10 mouse cellular contexts compared by ENCODE assay signal in genomic region chr5:90467245-90467644, GRCm38 (mm10). TPM values are rescaled to one million over a fixed set of nuclear protein-coding genes. Genes with fewer than 3 reads are reported as not detected.
DNase-seq lines count a peak whose midpoint lies in the region; ATAC-seq lines count a peak whose summit lies in the region.
"Had no signal": no experiment of that assay in that cellular context is flagged by ENCODE, and none has a peak within 500 bp of the region (broad histone marks: within the 10 kb centered on the region; RNA-seq: fewer than 3 reads in every experiment).

No protein-coding gene starts in this region.

- peak; percentile 37 for DNase-seq in adrenal gland, postnatal 14 days
- no peak for DNase-seq in adrenal gland, postnatal 4 days (ENCODE audit: low spot score in 2 of 2)
- peak; percentile 84 for DNase-seq in midbrain, embryonic 11.5 days (ENCODE audit: low spot score, missing footprints)
- DNase-seq in kidney, postnatal 10 days: peak; percentile 56
- no peak for DNase-seq in thymus, postnatal 0 days (ENCODE audit: low spot score)
- no peak for DNase-seq in thymus, adult 18-20 months
- DNase-seq: cerebellum, adult 8-10 months; liver, embryonic 13.5 days had no signal

- no peaks in the 10 kb centered on the region for H3K9me3 ChIP-seq in midbrain, embryonic 11.5 days (ENCODE audit: control insufficient read depth, low read length)
- H3K9me3 ChIP-seq in midbrain, embryonic 13.5 days: no peaks in the 10 kb centered on the region
- no peaks in the 10 kb centered on the region for H3K9me3 ChIP-seq in neural tube, embryonic 13.5 days
- H3K9me3 ChIP-seq: liver, embryonic 13.5 days had no signal

- no peak overlapping the region for H3K4me3 ChIP-seq in midbrain, embryonic 11.5 days (ENCODE audit: low read depth, low read length)
- H3K4me3 ChIP-seq in midbrain, embryonic 13.5 days (replicated peaks): no peak overlapping the region
- H3K4me3 ChIP-seq in neural tube, embryonic 13.5 days: no peak overlapping the region
- H3K4me3 ChIP-seq: liver, embryonic 13.5 days had no signal

- no peak overlapping the region for H3K9ac ChIP-seq in midbrain, embryonic 11.5 days (ENCODE audit: low read length)
- H3K9ac ChIP-seq in midbrain, embryonic 13.5 days (replicated peaks): no peak overlapping the region
- H3K9ac ChIP-seq in neural tube, embryonic 13.5 days: no peak overlapping the region
- H3K9ac ChIP-seq: liver, embryonic 13.5 days had no signal

- H3K27me3 ChIP-seq in midbrain, embryonic 11.5 days (ENCODE audit: control insufficient read depth, insufficient read depth, low read length): no peaks in the 10 kb centered on the region
- H3K27me3 ChIP-seq in midbrain, embryonic 13.5 days: no peaks in the 10 kb centered on the region
- peaks cover 5% of the 10 kb centered on the region; the same call in 1 of the 2 replicates for H3K27me3 ChIP-seq in neural tube, embryonic 13.5 days
- H3K27me3 ChIP-seq: liver, embryonic 13.5 days had no signal

- no peak overlapping the region for H3K27ac ChIP-seq in midbrain, embryonic 11.5 days (ENCODE audit: low read depth, low read length)
- H3K27ac ChIP-seq in midbrain, embryonic 13.5 days: no peak overlapping the region
- H3K27ac ChIP-seq in neural tube, embryonic 13.5 days (replicated peaks): no peak overlapping the region
- H3K27ac ChIP-seq: liver, embryonic 13.5 days had no signal

- H3K4me2 ChIP-seq in midbrain, embryonic 11.5 days: no peak overlapping the region
- H3K4me2 ChIP-seq in midbrain, embryonic 13.5 days (replicated peaks): no peak overlapping the region
- no peak overlapping the region for H3K4me2 ChIP-seq in neural tube, embryonic 13.5 days
- H3K4me2 ChIP-seq: liver, embryonic 13.5 days had no signal

- H3K36me3 ChIP-seq in midbrain, embryonic 11.5 days (ENCODE audit: control insufficient read depth, insufficient read depth, low read length): no peaks in the 10 kb centered on the region
- H3K36me3 ChIP-seq in midbrain, embryonic 13.5 days: no peaks in the 10 kb centered on the region
- H3K36me3 ChIP-seq in neural tube, embryonic 13.5 days: no peaks in the 10 kb centered on the region
- H3K36me3 ChIP-seq: liver, embryonic 13.5 days had no signal

- 27% methylated on average over 6 of the region's 6 CpGs for WGBS in midbrain, embryonic 11.5 days
- 14% methylated on average over 6 of the region's 6 CpGs for WGBS in midbrain, embryonic 13.5 days
- WGBS in neural tube, embryonic 13.5 days: 11% methylated on average over 6 of the region's 6 CpGs

- peaks cover 2% of the 10 kb centered on the region; the same call in 1 of the 2 replicates for H3K4me1 ChIP-seq in midbrain, embryonic 11.5 days (ENCODE audit: control insufficient read depth, insufficient read depth, low read length)
- no peaks in the 10 kb centered on the region for H3K4me1 ChIP-seq in midbrain, embryonic 13.5 days (replicated peaks)
- peaks cover 3% of the 10 kb centered on the region; the same call in 1 of the 2 replicates for H3K4me1 ChIP-seq in neural tube, embryonic 13.5 days (replicated peaks)
- H3K4me1 ChIP-seq: liver, embryonic 13.5 days had no signal

- peak; percentile 58; the same call in 1 of the 2 replicates for ATAC-seq in midbrain, embryonic 11.5 days (ENCODE audit: low FRiP score)
- no peak for ATAC-seq in midbrain, embryonic 13.5 days
- peak; percentile 47; the same call in 1 of the 2 replicates for ATAC-seq in neural tube, embryonic 13.5 days (ENCODE audit: low read depth)

RNA-seq across cellular contexts. Expression of gene Alb, which starts 6.5 kb away (rescaled TPM):
- total RNA-seq in adrenal gland, postnatal 14 days (2021): 648 and 11,382 TPM in 2 replicates
- 1,000 to 10,000 TPM in 1 of 2 experiments, 100 to 1,000 TPM in 1; 169 to 6,544 TPM for total RNA-seq in adrenal gland, postnatal 4 days (2021)
- polyA plus RNA-seq in midbrain, embryonic 11.5 days (2014; fragmentation: Nextera tagmentation; extraction: Ambion mirVana): not detected in 2 replicates
- 0.62 TPM in 1 of 2 replicates, not detected in the other for polyA plus RNA-seq in midbrain, embryonic 13.5 days (2015; fragmentation: Nextera tagmentation; extraction: Ambion mirVana)
- 0.56 and 1.1 TPM in 2 replicates for polyA plus RNA-seq in neural tube, embryonic 13.5 days (2015; fragmentation: Nextera tagmentation; extraction: Ambion mirVana)
- polyA plus RNA-seq in thymus, postnatal 0 days (2015; fragmentation: Nextera tagmentation; extraction: Ambion mirVana): 0.17 and 0.49 TPM in 2 replicates

RNA-seq across cellular contexts. Expression of gene Afp, which starts 23.3 kb away (rescaled TPM):
- 0.86 and 3.6 TPM in 2 replicates for total RNA-seq in adrenal gland, postnatal 14 days (2021)
- 1,000 to 10,000 TPM in 1 of 2 experiments, 10 to 100 TPM in 1; 60.5 to 1,664 TPM for total RNA-seq in adrenal gland, postnatal 4 days (2021)
- not detected in 2 replicates for polyA plus RNA-seq in midbrain, embryonic 11.5 days (2014; fragmentation: Nextera tagmentation; extraction: Ambion mirVana)
- 0.35 and 1.7 TPM in 2 replicates for polyA plus RNA-seq in midbrain, embryonic 13.5 days (2015; fragmentation: Nextera tagmentation; extraction: Ambion mirVana)
- 1.7 and 6.1 TPM in 2 replicates for polyA plus RNA-seq in neural tube, embryonic 13.5 days (2015; fragmentation: Nextera tagmentation; extraction: Ambion mirVana)
- 3.1 TPM in 2 replicates for polyA plus RNA-seq in thymus, postnatal 0 days (2015; fragmentation: Nextera tagmentation; extraction: Ambion mirVana)

RNA-seq across cellular contexts. Expression of gene Afm, which starts 51.5 kb away (rescaled TPM):
- 3.2 and 58.8 TPM in 2 replicates for total RNA-seq in adrenal gland, postnatal 14 days (2021)
- 10 to 100 TPM in 1 of 2 experiments, 1 to 10 TPM in 1; 6.8 to 47.3 TPM for total RNA-seq in adrenal gland, postnatal 4 days (2021)
- polyA plus RNA-seq in midbrain, embryonic 11.5 days (2014; fragmentation: Nextera tagmentation; extraction: Ambion mirVana): not detected in 2 replicates
- polyA plus RNA-seq in midbrain, embryonic 13.5 days (2015; fragmentation: Nextera tagmentation; extraction: Ambion mirVana): not detected in 2 replicates
- polyA plus RNA-seq in neural tube, embryonic 13.5 days (2015; fragmentation: Nextera tagmentation; extraction: Ambion mirVana): not detected in 2 replicates
- polyA plus RNA-seq in thymus, postnatal 0 days (2015; fragmentation: Nextera tagmentation; extraction: Ambion mirVana): not detected in 2 replicates

Comparison
In these comparisons a context has a peak if more than half of its experiments do, and no peak if none do; other contexts are left out.
1. DNase-seq: peak in adrenal gland, postnatal 14 days (single experiment), midbrain, embryonic 11.5 days (single experiment) and kidney, postnatal 10 days (single experiment); none in adrenal gland, postnatal 4 days (0 of 2), thymus, postnatal 0 days (single experiment) and thymus, adult 18-20 months (0 of 2).